Mouse (Mus musculus) B cell, adult (primary cell): Measurements from ENCODE around the gene Cnot9. TPM values are rescaled to one million over a fixed set of nuclear protein-coding genes. Genes with fewer than 3 reads are reported as not detected.

Source experiments
- total RNA-seq: library from RNA; stranded (reverse); gene quantifications from 4 replicates; pipeline ENCODE4 v1.2.4, GENCODE M21; 2023; ENCODE audit not compliant: inconsistent age

Gene Cnot9
- 27.1 to 30.2 TPM (median 28.5 TPM) in 4 replicates for total RNA-seq

GRCm38 (mm10) chr1:74505721-74506464, at the start of gene Cnot9:
Gene Cnot9, plus strand, starts transcription at chr1:74506058.

GRCm38 (mm10) chr1:74542451-74542961, 36.6 kb downstream of the Cnot9 start, which contains the start of gene Plcd4:
Gene Plcd4, plus strand, starts transcription at chr1:74542888.

GRCm38 (mm10) chr1:74544184-74544583, 38.3 kb downstream of the Cnot9 start, which contains the start of gene Usp37:
Gene Usp37, minus strand, starts transcription at chr1:74544284.

Other genes starting within 250 kb of the Cnot9 start
- 1.2 to 2.0 TPM (median 1.5 TPM) in 4 replicates for gene Gpbar1, start 227.5 kb upstream of the Cnot9 start, total RNA-seq
- 110 to 122 TPM (median 111 TPM) in 4 replicates for gene Aamp, start 221.3 kb upstream of the Cnot9 start, total RNA-seq
- gene Pnkd, start 221.1 kb upstream of the Cnot9 start, total RNA-seq, result 17.8 to 25.0 TPM (median 21.2 TPM) in 4 replicates
- gene Tmbim1, start 200.4 kb upstream of the Cnot9 start, total RNA-seq, result 3.2 to 4.3 TPM (median 3.7 TPM) in 4 replicates
- gene Catip, start 143.9 kb upstream of the Cnot9 start, total RNA-seq, result not detected in 4 replicates
- gene Slc11a1, start 130.9 kb upstream of the Cnot9 start, total RNA-seq, result 4.9 to 8.1 TPM (median 5.6 TPM) in 4 replicates
- gene Ctdsp1, start 114.5 kb upstream of the Cnot9 start, total RNA-seq, result 105 to 110 TPM (median 108 TPM) in 4 replicates
- 0.32 to 0.54 TPM in 2 of 4 replicates, not detected in the others for gene Vil1, start 96.7 kb upstream of the Cnot9 start, total RNA-seq
- 0.64 to 0.81 TPM in 2 of 4 replicates, not detected in the others for gene Plcd4, start 36.8 kb downstream of the Cnot9 start, total RNA-seq
- gene Usp37, start 38.2 kb downstream of the Cnot9 start, total RNA-seq, result 29.9 to 43.8 TPM (median 37.0 TPM) in 4 replicates
- gene Zfp142, start 82.2 kb downstream of the Cnot9 start, total RNA-seq, result 43.3 to 47.0 TPM (median 45.1 TPM) in 4 replicates
- gene Bcs1l, start 82.2 kb downstream of the Cnot9 start, total RNA-seq, result 8.0 to 9.6 TPM (median 8.6 TPM) in 4 replicates
- gene Rnf25, start 95.3 kb downstream of the Cnot9 start, total RNA-seq, result 56.0 to 65.0 TPM (median 61.9 TPM) in 4 replicates
- gene Stk36, start 95.4 kb downstream of the Cnot9 start, total RNA-seq, result 0.39 to 1.3 TPM (median 1.3 TPM) in 3 of 4 replicates, not detected in the other
- gene Ttll4, start 155.7 kb downstream of the Cnot9 start, total RNA-seq, result 43.9 to 51.5 TPM (median 45.4 TPM) in 4 replicates
- 11.3 to 15.0 TPM (median 12.6 TPM) in 4 replicates for gene Cyp27a1, start 207.5 kb downstream of the Cnot9 start, total RNA-seq
- gene Prkag3, start 243.2 kb downstream of the Cnot9 start, total RNA-seq, result 0.29 TPM in 1 of 4 replicates, not detected in the others